Mouse (Mus musculus) mouse trophoblast stem cell (cell line): Measurements from ENCODE around the gene Ntmt1.

Source experiments
- in situ Hi-C, 2 experiments: fragments of 300-500 bp; cut with MseI, MboI; formaldehyde crosslinking; loops; 2 replicates in 1 of 2; 3 replicates in 1 of 2; pipeline ENCODE4 v1.15.1; 2025

Gene Ntmt1

DNA sequence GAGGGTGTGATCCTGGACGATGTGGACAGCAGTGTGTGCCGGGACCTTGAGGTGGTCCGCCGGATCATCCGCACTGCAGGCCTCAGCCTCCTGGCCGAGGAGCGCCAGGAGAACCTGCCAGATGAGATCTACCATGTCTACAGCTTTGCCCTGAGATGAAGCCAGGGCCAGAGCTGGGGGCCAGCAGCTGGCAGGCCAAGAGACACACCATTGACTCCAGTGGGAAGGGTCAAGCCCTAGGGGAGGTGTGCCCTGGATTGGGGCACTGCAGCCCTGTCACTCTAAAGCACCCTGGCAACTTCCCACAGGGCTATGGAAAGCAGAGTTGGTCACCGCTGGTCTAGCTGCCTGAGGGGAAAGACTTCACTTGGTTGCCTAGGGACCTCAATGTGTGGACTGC lies 14.8 kb downstream of the Ntmt1 start:
- in situ Hi-C loops = no loop called here

DNA sequence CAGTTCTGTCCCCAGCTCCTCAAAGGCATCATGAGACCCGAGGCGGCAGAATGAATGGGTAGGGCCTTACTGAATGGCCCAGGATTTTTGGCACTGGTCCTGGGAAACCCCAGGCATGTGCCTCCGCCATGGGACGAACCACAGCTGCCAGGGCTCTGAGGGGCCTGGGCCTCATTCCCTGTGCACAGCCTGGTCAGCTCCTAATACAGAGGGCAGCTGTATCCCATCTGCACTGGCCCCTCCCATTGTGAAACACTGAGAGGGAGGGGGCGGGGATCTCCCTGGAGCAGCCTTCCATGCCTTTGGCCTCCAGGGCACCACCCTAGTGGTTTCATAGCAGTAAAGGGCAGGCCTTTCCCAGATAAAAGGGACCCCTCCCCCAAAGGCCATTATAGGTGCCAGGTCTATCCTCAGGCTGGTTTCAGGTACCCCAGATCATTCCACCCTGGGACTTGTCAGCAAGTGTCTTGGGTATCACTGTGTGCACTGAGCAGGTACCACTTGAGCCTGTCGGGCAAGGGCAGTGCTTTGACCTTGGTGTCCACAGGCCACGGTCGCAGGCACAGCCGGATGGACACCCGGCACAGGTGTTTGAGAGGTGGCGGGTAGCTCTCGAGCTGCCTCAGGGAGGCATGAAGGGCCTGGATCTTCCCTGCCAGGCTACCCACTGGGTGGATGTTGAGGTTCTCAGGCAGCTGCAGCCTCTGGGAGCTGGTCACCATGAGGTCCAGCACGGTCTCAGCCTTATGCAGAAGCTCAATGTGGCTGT lies 15.9 kb downstream of the Ntmt1 start:
- in situ Hi-C loops = no loop called here

GRCm38 (mm10) chr2:30826825-30827748 lies 19.5 kb downstream of the Ntmt1 start:
- in situ Hi-C loops = no loop called here

DNA sequence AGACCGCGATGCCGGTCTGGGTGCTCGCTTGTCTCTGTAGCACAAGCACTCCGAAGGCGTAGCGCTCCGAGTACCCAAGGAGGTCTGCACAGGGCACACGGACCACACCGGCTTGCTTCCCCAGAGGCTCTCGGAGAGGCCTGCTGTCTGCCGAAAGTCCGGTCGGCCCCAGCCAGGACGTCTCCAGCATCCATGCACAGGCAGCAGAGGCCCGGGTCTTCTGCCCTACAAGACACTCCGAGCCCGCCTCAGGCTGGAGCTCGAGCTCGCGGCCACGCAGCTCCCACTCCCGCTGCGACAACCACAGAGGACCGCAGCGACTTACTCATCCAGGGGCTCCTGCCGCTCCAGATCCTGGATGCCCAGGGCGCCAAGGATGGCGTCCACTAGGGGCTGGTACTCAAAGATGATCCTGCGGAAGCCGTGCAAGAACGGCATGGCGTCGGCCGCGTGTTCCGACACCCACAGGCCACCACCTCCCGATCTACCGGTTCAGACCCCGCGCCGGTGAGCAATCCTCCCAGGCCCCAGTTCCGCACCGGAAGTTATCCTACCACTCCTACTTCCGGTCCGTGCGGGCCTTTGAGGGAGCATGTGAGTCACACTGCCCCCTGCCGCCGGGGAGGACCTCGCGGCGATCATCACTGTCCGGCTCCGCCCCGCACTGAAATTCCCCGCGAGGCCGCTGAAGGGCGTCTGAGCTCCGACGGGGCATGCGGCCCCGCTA lies 20.3 kb downstream of the Ntmt1 start:
- in situ Hi-C loops = no loop called here

DNA sequence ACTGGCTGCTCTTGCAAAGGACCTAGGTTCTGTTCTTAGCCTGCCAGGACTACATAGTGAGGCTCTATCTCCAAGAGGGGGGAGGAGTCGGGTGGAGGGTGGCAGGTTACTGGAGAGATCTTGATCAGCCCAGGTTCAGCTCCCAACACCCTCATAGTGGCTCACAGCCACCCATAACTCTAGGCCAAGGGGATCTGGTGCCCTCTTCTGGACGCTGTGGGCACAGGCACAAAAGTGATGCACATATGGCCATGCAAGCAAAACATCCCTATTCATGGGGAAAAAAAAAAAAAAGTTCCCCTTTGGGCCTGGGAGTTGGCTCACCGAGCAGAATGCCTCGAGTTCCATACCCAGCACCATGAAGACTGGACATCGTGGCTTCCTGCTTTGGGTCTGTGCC lies 21.7 kb downstream of the Ntmt1 start:
- in situ Hi-C loops = no loop called here

GRCm38 (mm10) chr2:30830283-30830795 lies 22.7 kb downstream of the Ntmt1 start, which contains the start of gene Asb6:
TSS of gene Asb6 (minus strand) at chr2:30830333.
- in situ Hi-C loops = loop anchor here in 1 of 2 experiments (10.0 kb wide), 1 partner anchor 104 kb away; no protein-coding TSS in a partner anchor

GRCm38 (mm10) chr2:30833644-30834043 lies 26.0 kb downstream of the Ntmt1 start:
- in situ Hi-C loops = loop anchor here in 1 of 2 experiments (10.0 kb wide), 1 partner anchor 101 kb away; no protein-coding TSS in a partner anchor

- in situ Hi-C loops = loop anchor here in 1 of 2 experiments (10.0 kb wide), 1 partner anchor 100 kb away; no protein-coding TSS in a partner anchor
Measured at GRCm38 (mm10) chr2:30834373-30835022, 26.9 kb downstream of the Ntmt1 start, which contains the start of gene Prrx2. TSS of gene Prrx2 (plus strand) at chr2:30834972.

GRCm38 (mm10) chr2:30836238-30836990 lies 28.8 kb downstream of the Ntmt1 start:
- in situ Hi-C loops = loop anchor here in 1 of 2 experiments (10.0 kb wide), 1 partner anchor 98 kb away; no protein-coding TSS in a partner anchor

DNA sequence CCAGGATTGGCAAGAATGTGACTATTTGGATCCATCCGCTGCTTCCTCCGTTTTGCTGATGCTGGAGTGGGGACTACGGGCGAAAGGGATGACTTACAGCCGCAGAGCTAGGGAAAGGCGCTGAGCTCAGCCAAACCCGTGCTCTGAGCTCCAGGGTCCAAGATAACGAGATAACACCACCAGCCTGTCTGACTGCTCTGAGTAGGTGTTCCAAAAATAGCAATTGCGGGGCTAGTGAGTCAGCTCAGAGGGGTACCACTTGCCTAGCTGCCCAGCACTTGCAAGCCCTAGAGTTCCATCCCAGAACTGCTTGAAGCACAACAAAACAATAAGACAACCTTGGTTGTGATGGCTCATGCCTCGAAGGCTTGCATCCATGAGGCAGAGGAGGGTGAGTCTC lies 35.0 kb downstream of the Ntmt1 start:
- in situ Hi-C loops = no loop called here

DNA sequence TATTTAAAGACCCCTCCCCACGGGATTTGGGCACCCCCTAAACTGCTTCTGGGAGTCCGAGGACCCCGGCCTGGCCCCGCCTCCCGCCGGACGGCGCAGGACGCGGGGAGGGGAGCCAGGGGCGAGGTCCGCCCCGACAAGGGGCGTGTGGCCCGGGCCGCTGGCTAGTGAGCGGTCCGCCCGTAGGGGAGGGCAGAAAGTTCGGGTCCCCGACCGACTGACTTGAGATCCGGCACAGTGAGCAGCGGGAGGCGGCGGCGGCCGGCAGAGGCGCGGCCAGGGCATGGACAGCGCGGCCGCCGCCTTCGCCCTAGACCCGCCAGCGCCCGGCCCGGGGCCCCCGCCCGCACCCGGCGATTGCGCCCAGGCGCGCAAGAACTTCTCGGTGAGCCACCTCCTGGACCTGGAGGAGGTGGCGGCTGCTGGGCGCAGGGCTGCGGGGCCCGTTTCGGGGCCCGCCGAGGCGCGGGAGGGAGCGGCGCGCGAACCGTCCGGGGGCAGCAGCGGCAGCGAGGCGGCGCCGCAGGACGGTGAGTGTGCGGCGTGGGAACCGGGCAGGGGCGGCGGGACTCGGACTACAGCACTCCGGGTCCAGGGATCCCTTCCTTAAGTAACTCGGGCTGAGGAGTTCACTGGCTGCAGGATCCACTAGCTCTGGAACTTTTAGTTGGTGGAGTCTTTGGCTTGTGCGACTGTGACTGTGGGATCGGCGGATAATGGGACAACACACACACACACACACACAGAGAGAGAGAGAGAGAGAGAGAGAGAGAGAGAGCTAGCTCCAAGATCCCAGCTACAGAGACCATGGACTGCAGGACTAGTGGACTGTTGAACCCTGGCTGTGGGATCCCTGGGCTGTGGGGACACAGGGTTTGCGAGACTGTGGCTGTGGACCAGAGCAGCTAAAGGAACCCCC lies 37.8 kb downstream of the Ntmt1 start:
- in situ Hi-C loops = no loop called here

- in situ Hi-C loops = no loop called here
Measured at GRCm38 (mm10) chr2:30846236-30846635, 38.6 kb downstream of the Ntmt1 start.

DNA sequence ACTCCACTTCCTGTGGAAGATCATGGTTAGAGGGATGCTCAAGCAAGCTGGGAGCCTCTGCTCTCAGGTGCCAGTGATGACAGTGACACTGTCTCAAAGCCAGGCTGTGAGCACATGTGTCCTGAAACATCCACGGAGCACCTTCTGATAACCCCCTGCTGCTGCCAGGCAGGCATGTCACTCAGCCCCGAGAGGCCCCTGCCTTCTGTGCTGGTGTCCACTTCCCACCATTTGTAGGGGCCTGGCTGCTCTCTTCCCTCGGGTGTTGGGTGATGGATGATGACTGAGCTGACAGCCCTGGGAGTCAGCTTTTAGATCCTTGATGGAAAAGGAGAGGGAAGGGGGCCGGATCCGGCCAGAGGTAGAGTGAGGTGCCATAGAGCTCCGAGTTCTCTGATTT lies 39.1 kb downstream of the Ntmt1 start:
- in situ Hi-C loops = no loop called here

GRCm38 (mm10) chr2:30848184-30848583 lies 40.6 kb downstream of the Ntmt1 start:
- in situ Hi-C loops = no loop called here

- in situ Hi-C loops = no loop called here
Measured at GRCm38 (mm10) chr2:30850581-30850980, 43.0 kb downstream of the Ntmt1 start.

- in situ Hi-C loops = no loop called here
Measured at GRCm38 (mm10) chr2:30852771-30853313, 45.2 kb downstream of the Ntmt1 start.

- in situ Hi-C loops = no loop called here
Measured at GRCm38 (mm10) chr2:30857076-30857475, 49.5 kb downstream of the Ntmt1 start.

GRCm38 (mm10) chr2:30859782-30860181 lies 52.2 kb downstream of the Ntmt1 start:
- in situ Hi-C loops = no loop called here

DNA sequence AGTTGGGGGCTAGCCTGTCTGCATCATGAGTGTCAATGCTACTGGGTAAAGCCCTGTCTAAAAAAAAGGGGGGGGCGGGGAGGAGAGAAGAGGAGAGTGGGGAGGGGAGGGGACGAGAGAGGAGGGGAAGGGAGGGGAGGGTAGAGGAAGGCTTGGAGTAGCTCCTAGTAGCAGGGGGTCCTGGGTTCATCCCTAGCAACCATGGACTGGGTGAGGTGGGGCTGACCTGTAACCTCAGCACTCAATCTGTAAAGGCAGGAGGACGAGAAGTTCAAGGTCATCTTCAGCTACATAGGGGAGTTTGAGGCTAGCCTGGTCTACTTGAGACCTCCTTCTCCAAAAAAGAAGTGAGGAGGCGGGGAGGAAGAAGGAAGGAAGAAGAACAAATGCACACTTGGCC lies 54.5 kb downstream of the Ntmt1 start:
- in situ Hi-C loops = no loop called here
